Mouse (Mus musculus): ENCODE measurements around the gene Cmtm3. TPM values are rescaled to one million over a fixed set of nuclear protein-coding genes. Genes with fewer than 3 reads are reported as not detected.

Cmtm3 gene
- polyA plus RNA-seq, 1 experiment from 2014 or later: 69.4 TPM

- WGBS: 79% methylated on average over 5 of the region's 5 CpGs
- Histone ChIP-seq H3K4me3 (no peak overlapping the region), H3K4me2 (replicated peaks) (no peak overlapping the region), H3K9ac (replicated peaks) (no peak overlapping the region), H3K36me3 (no peaks in the 10 kb centered on the region), H3K9me3 (no peaks in the 10 kb centered on the region), H3K4me1 (no peaks in the 10 kb centered on the region), H3K27ac (replicated peaks) (no peak overlapping the region), H3K27me3 (no peaks in the 10 kb centered on the region)
- no peak for ATAC-seq (ENCODE audit: low FRiP score, low read depth)
Measured at GRCm38 (mm10) chr8:104332665-104333631, 6.3 kb upstream of the Cmtm3 start.

DNA sequence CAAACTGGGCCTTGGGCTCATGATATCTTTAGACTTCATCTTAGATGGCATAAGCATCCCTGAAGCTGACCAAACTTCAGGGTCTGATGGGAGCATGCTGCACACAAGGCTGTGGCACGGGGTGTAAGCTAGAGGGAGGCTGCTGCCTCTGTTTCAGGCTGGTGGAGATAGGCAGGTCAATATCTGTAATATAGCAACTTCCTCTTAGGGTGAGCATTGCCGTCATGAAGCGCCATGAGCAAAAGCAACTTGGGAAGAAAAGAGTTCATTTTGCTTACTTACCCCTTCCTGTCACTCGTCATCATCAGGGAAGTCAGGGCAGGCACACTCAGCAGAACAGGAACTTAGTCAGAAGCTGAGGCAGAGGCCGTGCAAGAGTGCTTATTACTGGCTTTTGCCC, 5.4 kb upstream of the Cmtm3 start:
- Histone ChIP-seq H3K4me1 (no peaks in the 10 kb centered on the region), H3K4me2 (replicated peaks) (no peak overlapping the region), H3K36me3 (no peaks in the 10 kb centered on the region), H3K27ac (replicated peaks) (no peak overlapping the region), H3K9ac (replicated peaks) (no peak overlapping the region), H3K27me3 (no peaks in the 10 kb centered on the region), H3K9me3 (no peaks in the 10 kb centered on the region), H3K4me3 (no peak overlapping the region)
- ATAC-seq (ENCODE audit: low FRiP score, low read depth): no peak
- 84% methylated on average over 5 of the region's 5 CpGs for WGBS

DNA sequence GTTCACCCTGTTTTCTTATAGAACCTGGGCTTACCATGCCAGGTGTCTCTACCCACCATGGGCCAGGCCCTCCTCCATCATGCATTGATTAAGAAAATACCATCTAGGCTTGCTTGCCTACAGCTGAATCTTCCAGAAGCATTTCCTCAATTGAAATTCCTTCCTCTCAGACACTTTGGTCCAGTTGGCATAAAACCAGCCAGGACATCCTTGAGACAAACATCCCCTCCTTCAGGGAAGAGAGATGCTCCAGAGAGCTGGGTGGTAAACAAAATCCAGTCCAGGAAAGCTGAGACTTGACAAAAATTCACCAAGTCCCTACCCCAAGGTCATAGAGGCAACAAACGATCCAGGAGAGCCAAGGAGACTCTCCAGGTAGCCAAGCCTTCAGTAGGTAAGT, 5.0 kb upstream of the Cmtm3 start:
- ATAC-seq (ENCODE audit: low FRiP score, low read depth): no peak
- Histone ChIP-seq H3K27me3 (no peaks in the 10 kb centered on the region; the same call in 1 of the 2 replicates), H3K4me1 (peaks cover 2% of the 10 kb centered on the region), H3K9me3 (no peaks in the 10 kb centered on the region), H3K4me3 (no peak overlapping the region), H3K4me2 (replicated peaks) (no peak overlapping the region), H3K9ac (replicated peaks) (no peak overlapping the region), H3K27ac (replicated peaks) (no peak overlapping the region), H3K36me3 (no peaks in the 10 kb centered on the region)
- 70% methylated on average over 1 of the region's 1 CpGs for WGBS

DNA sequence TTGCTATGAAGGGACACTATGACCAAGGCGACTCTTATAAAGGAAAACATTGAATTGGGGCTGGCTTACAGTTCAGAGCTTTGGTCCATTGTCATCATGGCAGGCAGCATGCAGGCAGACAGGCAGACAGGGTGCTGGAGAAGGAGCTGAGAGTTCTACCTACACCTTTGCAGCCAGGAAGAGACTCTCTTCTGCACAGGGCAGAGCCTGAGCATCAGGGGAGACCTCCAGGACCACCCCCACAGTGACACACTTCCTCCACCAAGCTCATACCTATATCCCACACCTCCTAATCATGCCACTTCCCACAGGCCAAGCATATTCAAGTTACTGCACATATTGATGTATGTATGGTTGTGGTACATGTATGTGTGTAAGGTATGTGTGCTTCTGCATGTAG, 2.4 kb upstream of the Cmtm3 start:
- Histone ChIP-seq H3K4me2 (replicated peaks) (no peak overlapping the region), H3K27me3 (no peaks in the 10 kb centered on the region; the same call in 1 of the 2 replicates), H3K9me3 (no peaks in the 10 kb centered on the region), H3K4me3 (no peak overlapping the region), H3K27ac (replicated peaks) (no peak overlapping the region), H3K36me3 (no peaks in the 10 kb centered on the region), H3K9ac (replicated peaks) (no peak overlapping the region), H3K4me1 (peaks cover 24% of the 10 kb centered on the region)
- no peak for ATAC-seq (ENCODE audit: low FRiP score, low read depth)
- WGBS: 81% methylated on average over 1 of the region's 1 CpGs

DNA sequence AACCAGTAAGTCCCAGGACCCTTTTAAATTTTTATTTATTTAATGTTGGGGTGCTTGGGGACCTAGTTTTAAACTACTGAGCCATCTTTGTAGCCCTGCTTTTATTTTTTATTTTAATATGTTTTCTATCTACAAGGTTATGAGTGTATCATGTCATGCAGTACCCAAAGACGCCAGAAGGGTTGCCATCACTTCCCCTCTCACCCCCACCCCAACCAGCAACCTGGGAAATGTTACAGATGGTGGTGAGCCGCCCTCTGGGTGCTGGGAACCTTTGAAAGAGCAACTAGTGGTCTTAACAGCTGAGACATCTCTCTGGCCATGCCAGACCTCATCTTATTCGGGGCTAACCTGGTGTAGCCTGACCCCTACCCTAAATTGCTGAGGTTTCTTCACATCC, 1.3 kb upstream of the Cmtm3 start:
- Histone ChIP-seq H3K9ac (replicated peaks) (no peak overlapping the region), H3K4me3 (no peak overlapping the region), H3K4me1 (peaks cover 24% of the 10 kb centered on the region), H3K27ac (replicated peaks) (no peak overlapping the region), H3K9me3 (no peaks in the 10 kb centered on the region), H3K4me2 (replicated peaks) (no peak overlapping the region), H3K36me3 (no peaks in the 10 kb centered on the region), H3K27me3 (no peaks in the 10 kb centered on the region; the same call in 1 of the 2 replicates)
- 52% methylated on average over 3 of the region's 3 CpGs for WGBS
- ATAC-seq (ENCODE audit: low FRiP score, low read depth): no peak

GRCm38 (mm10) chr8:104339983-104340232, 698 bp downstream of the Cmtm3 start:
- Histone ChIP-seq H3K36me3 (no peaks in the 10 kb centered on the region), H3K4me3 (peak overlapping the region; percentile 58), H3K9ac (replicated peaks) (peak overlapping the region; percentile 69), H3K4me1 (peaks cover 24% of the 10 kb centered on the region), H3K9me3 (no peaks in the 10 kb centered on the region), H3K4me2 (replicated peaks) (peak overlapping the region; percentile 81), H3K27me3 (no peaks in the 10 kb centered on the region; the same call in 1 of the 2 replicates), H3K27ac (replicated peaks) (no peak overlapping the region)
- WGBS: under 1% methylated on average over 6 of the region's 6 CpGs
- no peak; the same call in 1 of the 2 replicates for ATAC-seq (ENCODE audit: low FRiP score, low read depth)

- H3K9ac ChIP-seq (replicated peaks): peak overlapping the region; percentile 69
- H3K4me1 ChIP-seq: peaks cover 24% of the 10 kb centered on the region
- no peaks in the 10 kb centered on the region; the same call in 1 of the 2 replicates for H3K27me3 ChIP-seq
- ATAC-seq (ENCODE audit: low FRiP score, low read depth): peak; percentile 83
- no peaks in the 10 kb centered on the region for H3K36me3 ChIP-seq
- WGBS: 0% methylated on average over 47 of the region's 54 CpGs
- no peaks in the 10 kb centered on the region for H3K9me3 ChIP-seq
- H3K27ac ChIP-seq (replicated peaks): peak overlapping the region; percentile 40
- peak overlapping the region; percentile 81 for H3K4me2 ChIP-seq (replicated peaks)
- H3K4me3 ChIP-seq: peak overlapping the region; percentile 58
Measured at GRCm38 (mm10) chr8:104340233-104341105, 1.3 kb downstream of the Cmtm3 start.

DNA sequence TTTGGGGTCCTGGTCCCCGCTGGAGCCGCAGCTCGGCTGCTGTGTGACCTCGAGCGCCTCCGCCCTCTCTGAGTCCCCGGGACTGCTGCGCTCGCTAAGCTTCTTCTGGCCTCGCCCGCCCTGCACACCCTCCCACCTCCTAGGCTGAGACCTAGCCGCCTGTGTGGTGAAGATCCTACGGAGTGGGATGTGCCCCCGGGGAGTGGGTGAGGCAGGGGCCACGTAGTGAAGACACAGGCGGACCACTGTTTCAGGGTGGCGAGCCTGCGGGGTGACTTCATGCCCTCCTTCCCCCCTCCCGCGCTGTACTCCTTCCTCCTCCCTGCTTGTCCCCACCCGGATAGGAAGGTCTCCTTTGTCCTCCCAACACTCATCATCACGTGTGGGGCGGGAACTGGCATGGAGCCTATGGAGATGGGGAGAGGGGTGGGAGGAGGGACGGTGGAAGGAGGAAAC, 1.9 kb downstream of the Cmtm3 start:
- H3K4me3 ChIP-seq: peak overlapping the region; percentile 58
- WGBS: 2% methylated on average over 24 of the region's 24 CpGs

GRCm38 (mm10) chr8:104341678-104342077, 2.5 kb downstream of the Cmtm3 start:
- 43% methylated on average over 6 of the region's 6 CpGs for WGBS
- Histone ChIP-seq H3K36me3 (no peaks in the 10 kb centered on the region), H3K9me3 (no peaks in the 10 kb centered on the region), H3K4me2 (replicated peaks) (peak overlapping the region; percentile 81), H3K4me3 (peak overlapping the region; percentile 58), H3K9ac (replicated peaks) (no peak overlapping the region), H3K27ac (replicated peaks) (no peak overlapping the region), H3K4me1 (peaks cover 24% of the 10 kb centered on the region), H3K27me3 (no peaks in the 10 kb centered on the region; the same call in 1 of the 2 replicates)
- ATAC-seq (ENCODE audit: low FRiP score, low read depth): no peak

More for the DNA sequence above, 1.9 kb downstream of the Cmtm3 start:
- Histone ChIP-seq H3K9ac (replicated peaks) (peak overlapping the region; percentile 69), H3K27me3 (no peaks in the 10 kb centered on the region; the same call in 1 of the 2 replicates), H3K4me2 (replicated peaks) (peak overlapping the region; percentile 81), H3K9me3 (no peaks in the 10 kb centered on the region), H3K27ac (replicated peaks) (peak overlapping the region; percentile 40), H3K4me1 (peaks cover 24% of the 10 kb centered on the region), H3K36me3 (no peaks in the 10 kb centered on the region)
- peak; percentile 67 for ATAC-seq (ENCODE audit: low FRiP score, low read depth)

DNA sequence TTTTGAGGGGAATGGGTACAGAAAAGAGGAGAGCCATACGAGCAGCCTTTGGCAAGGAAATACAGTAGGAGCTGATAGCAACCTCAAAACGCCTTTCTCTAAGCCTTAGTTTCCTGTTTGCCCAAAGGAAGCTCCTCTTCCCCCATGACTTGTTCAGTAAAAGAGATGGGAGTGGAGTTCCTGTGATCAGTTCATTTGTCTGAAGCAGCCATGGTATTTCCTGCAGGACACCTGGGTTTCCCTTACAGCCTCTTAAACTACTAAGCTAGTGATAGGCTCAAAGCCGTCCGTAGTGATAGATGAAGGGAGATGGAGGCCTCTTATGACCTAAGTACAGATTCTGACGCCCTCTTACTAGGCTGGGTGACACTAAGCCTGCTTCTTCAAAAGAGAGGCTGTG, 3.2 kb downstream of the Cmtm3 start:
- Histone ChIP-seq H3K27me3 (no peaks in the 10 kb centered on the region; the same call in 1 of the 2 replicates), H3K9ac (replicated peaks) (no peak overlapping the region), H3K4me3 (no peak overlapping the region), H3K9me3 (no peaks in the 10 kb centered on the region), H3K4me1 (peaks cover 24% of the 10 kb centered on the region), H3K36me3 (no peaks in the 10 kb centered on the region), H3K27ac (replicated peaks) (no peak overlapping the region), H3K4me2 (replicated peaks) (no peak overlapping the region)
- WGBS: 88% methylated on average over 5 of the region's 5 CpGs
- ATAC-seq (ENCODE audit: low FRiP score, low read depth): no peak

DNA sequence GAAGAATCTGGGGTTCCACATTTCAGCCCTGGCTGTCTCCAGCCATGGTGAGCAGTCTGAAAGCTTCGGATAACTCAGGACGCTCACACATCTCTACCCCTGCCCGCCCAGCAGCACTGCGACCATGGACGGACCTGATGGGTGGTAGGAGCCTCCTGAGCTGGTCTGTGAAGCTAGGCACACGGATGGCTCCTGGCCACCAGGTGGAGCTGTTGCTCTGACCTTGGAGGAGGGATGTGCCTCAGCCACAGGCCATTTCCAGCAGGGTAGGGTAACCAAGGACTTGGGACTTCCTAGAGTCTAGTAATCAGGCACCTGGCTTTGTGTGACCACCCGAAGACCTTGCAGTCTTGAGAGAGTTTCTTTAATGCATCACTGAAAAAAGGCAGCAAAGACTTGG, 4.7 kb downstream of the Cmtm3 start:
- no peak overlapping the region for H3K9ac ChIP-seq (replicated peaks)
- WGBS: 20% methylated on average over 7 of the region's 7 CpGs
- no peak overlapping the region for H3K27ac ChIP-seq (replicated peaks)
- no peak overlapping the region for H3K4me2 ChIP-seq (replicated peaks)
- ATAC-seq (ENCODE audit: low FRiP score, low read depth): peak; percentile 25; the same call in 1 of the 2 replicates
- H3K9me3 ChIP-seq: no peaks in the 10 kb centered on the region
- no peak overlapping the region for H3K4me3 ChIP-seq
- H3K27me3 ChIP-seq: no peaks in the 10 kb centered on the region; the same call in 1 of the 2 replicates
- peaks cover 24% of the 10 kb centered on the region for H3K4me1 ChIP-seq
- no peaks in the 10 kb centered on the region for H3K36me3 ChIP-seq

- Histone ChIP-seq H3K9me3 (no peaks in the 10 kb centered on the region), H3K4me3 (no peak overlapping the region), H3K4me1 (peaks cover 18% of the 10 kb centered on the region), H3K27me3 (no peaks in the 10 kb centered on the region), H3K27ac (replicated peaks) (no peak overlapping the region), H3K36me3 (no peaks in the 10 kb centered on the region), H3K4me2 (replicated peaks) (no peak overlapping the region), H3K9ac (replicated peaks) (no peak overlapping the region)
- no peak for ATAC-seq (ENCODE audit: low FRiP score, low read depth)
- WGBS: 91% methylated on average over 5 of the region's 5 CpGs
Measured at GRCm38 (mm10) chr8:104344622-104345021, 5.4 kb downstream of the Cmtm3 start.
